Mouse (Mus musculus) lung, postnatal 36 days (tissue): ENCODE measurements at regions not wholly inside any gene's neighbourhood (a gene's known extent, or its start where the extent isn't known, plus 50 kb on each side); places are given as distances from the start of the nearest gene placed in this dataset.

ENCODE experiments used
- DNase-seq: peaks from one replicate; pipeline ENCODE4 v3.0.0; 2022; ENCODE audit warnings: mixed read lengths

DNA sequence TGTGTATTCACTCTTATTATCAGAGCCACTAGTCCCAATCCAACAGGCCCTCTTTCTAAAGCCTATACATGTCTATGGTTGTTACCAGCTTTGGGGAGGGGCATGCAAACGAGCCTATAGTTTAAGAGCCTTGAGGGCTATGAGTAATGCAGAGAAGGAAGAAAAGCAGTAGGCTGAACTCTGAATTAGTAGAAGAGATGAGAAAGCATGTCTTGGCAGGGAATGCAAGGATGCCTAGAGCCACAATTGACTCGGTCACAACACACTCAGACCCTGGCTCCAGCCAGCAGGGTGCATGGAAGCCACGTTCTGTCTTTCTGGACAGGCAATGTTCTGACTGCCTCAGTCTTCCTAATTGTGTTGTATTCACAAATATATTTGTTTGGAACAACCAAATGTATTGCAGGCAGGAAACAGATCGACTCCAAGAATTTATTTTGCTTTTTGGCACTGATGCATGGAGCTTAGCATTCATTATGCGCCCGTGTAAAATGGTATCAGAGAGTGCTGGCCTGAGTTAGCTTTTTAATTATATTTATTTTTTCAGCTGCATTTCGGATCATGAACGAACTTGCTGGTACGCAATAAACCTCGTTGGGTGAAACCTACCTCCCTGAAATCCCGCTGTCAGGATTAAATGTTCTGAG is 110.2 kb downstream of the Rybp start:
- DNase-seq = no peak

DNA sequence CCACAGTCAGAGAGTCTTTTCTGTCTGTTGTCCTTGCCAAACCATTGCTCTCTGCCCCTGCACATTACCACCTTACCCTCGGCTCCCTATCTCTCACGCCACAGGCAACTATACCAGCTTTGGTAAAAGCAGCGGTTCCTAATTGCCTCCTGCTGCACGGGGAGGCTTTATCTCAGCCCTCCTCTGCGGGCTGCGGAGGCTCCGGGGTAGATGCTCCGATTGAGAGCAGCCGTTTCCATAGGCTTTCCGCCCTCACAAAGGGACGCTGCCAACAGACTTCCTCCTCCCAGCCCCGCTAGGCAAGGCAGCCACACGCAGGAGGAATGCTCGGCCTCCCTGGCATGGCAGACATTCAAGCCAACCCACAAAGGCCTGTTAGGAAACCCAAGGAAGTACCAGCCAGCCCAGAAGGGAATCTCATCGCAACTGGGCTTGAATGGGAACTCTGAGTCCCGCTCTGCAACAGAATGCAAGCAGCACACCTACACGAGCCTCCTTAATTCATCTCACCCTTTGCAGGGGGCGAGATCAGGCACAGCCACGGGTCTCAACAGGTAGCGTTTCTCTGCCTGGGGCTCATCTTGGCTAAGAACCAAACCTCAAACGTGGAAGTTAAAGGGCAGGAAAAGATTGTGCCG is 116.5 kb downstream of the Rybp start:
- DNase-seq = peak; percentile 74

GRCm38 (mm10) chr6:100167321-100167720 is 120.0 kb downstream of the Rybp start:
- DNase-seq = no peak

DNA sequence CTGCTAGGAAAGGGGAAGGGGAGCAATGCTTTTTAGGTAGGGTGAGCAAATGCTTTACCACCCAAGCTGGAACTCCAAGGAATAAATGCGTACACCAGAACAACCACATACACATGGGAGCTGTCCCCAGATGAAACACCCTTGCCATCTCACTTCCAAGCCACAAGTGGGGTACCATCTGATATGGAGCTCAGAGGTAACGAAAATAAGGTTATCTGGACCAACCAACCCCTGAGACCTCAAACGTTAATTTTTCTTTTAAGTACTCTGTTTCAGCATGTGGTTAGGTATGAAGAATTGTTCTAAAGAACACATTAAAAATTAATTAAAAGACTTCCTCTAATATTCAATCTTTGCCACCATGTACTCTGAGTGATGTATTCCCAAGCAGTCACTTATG is 121.5 kb downstream of the Rybp start:
- DNase-seq = no peak

DNA sequence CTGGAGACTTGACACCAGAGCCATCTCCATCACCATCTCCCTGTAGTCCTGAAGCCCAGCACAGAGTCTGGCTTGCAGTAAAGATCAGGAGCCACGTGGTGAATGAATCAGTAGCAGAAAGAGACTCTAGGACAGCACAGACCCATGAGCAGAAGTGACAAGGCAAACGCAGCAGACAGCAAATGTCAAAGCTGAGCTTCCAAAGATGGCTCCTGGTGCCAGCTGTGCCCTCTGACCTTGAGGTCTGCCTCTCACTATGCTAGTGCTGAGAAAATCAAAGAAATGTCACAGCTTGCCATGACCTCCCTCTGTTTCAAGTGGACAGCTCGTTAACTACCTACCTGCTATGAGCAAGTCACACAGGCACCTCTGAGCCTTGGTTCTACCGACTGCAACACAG is 123.1 kb downstream of the Rybp start:
- no peak for DNase-seq

DNA sequence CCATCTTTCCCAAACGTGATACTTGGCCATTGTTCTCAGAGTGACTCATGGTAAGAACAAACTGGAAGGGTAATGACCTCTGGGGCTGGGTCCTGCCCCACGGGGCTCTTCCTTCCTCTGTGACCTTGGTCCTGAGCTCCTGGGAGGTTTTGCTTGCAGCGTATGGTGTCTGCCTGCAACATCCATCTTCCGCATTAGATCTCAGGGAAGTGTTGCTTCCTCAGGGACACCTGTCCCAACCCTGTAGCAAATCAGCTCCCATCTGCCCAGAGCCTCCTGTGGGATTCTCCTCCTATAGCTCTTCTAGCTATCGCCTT is 123.5 kb downstream of the Rybp start:
- no peak for DNase-seq

DNA sequence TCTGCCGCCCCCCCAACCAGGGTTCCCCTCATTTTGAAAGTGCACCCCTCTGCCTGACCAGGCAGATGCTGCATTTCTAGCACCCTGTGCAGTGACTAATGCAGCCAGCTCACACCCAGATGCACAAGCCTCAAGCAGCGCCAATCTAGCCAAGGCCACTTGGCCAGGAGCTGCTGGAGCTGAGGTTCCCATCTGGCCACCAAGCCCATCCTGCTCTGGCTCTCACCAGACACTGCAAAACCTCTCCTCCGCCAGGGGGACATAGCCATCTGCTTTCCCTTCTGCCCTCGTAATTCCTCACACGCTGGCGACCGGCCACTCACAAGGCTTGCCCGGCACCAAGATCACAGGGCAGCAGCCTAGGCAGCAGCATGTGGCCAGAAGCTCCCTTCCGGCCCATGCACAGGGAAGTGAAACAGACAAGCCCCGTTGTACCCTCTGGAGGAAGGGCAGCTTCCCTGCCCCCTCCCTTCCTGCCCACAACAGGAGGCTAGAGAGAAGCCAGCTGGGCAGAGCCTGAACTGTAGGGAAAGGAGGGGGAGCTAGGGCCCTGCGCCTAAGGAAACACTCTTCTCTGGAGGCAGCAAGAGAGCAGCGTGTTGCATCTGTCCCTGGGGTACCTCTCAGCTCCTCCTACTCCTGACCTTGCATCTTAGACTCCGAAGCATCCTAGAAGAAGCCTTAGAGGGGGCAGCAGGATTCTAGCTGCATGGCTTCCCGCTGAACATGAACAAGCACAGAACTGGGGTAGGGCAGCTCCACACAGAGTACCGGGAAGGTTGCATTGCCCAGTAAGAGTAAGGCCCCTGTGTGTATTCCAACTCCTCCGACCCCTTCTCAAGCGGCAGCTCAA is 124.1 kb downstream of the Rybp start:
- peak; percentile 91 for DNase-seq

DNA sequence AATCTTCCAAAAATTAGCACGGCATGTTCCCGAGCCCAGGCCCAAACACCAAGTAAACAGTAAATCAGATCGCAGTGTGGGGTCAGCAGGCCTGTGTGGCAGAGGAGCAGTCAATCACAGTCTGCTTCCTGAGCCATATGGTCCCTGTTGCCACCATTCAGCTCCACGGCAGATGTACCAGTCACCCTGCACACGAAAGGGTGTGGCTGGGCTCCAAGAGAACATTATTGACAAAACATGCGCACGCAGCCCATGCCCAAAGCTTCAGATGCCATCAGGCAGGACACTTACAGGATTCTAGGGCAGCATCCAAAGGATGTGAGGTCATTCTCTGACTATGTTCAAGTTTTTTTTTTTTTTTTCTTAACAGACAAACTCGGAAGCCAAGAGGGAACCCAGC is 126.6 kb downstream of the Rybp start:
- peak; percentile 28 for DNase-seq

DNA sequence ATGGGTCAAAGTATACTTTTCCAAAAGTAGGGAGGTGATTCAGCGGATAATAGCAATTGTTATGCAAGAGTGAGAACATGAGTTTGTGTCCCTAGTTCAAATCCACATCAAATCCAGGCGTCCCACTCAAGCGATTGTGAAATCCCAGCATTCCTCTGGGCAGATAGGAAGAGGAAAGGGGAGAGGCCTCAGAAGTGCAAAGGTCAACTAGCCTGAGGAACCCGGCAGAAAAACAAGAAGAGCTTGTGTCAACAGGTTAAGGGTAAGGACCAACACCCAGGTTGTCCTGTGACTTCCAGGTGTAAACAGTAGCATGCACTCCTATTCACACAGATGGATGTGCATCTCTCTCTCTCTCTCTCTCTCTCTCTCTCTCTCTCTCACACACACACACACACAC is 127.5 kb downstream of the Rybp start:
- no peak for DNase-seq

- no peak for DNase-seq
Measured at GRCm38 (mm10) chr6:100159246-100159645, 128.0 kb downstream of the Rybp start.

DNA sequence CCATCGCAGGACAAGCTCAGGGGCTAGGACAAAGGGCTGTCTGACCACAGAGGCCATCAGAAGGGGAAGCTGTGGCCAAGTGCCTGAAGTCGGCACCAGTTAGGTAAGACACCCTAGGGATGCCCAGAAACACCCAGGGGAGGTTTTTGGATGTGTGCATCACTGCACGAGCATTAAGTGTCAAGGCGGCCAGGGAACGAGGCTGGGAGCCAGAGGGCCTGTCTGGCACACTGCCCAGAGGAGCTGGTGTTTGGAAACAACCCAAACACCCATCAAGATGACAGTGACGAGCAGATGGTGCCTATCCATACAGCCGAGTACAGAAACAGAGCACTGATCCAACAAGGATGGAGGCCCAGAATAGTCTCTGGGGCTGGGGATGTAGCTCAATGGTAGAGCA is 130.0 kb downstream of the Rybp start:
- DNase-seq = peak; percentile 56

DNA sequence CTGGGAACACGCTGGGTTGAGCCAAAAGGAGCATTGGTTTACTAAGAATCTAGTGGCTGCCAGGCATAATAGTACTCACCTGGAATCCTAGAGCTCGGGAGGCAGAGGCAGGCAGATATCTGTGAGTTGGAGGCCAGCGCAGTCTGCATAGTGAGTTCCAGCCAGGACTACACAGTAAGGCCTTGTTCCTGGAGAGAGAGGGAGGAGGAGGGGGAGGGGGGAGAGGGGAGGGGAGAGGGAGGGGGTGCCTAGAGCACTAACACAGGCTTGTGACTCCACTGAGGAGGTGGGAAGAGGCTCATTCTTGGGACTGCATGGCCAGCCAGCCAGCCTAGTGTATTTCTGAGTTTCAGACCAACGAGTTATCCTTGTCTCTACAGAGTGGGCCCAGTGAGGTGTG is 131.1 kb downstream of the Rybp start:
- DNase-seq = no peak

DNA sequence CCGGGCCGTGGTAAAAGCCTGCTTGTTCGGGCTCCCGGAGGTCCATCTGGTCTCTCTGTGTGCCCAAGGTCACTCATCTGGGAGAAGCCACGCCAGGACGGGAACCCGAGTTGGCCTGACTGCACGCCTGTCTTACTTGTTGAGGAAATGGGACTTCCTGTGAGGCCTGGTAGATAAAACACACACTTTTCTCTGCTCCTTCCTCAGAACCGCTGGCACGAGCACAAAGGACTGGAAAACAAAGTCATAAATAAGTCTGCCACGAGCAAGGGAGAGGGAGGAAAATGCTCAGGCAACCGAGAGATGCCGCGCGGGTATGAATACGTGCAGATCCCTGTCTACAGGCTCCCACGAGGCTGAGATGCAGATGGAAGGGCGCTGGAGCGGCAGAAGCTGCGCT is 131.6 kb downstream of the Rybp start:
- DNase-seq = peak; percentile 84

GRCm38 (mm10) chr6:100151447-100151846 is 135.8 kb downstream of the Rybp start:
- no peak for DNase-seq

DNA sequence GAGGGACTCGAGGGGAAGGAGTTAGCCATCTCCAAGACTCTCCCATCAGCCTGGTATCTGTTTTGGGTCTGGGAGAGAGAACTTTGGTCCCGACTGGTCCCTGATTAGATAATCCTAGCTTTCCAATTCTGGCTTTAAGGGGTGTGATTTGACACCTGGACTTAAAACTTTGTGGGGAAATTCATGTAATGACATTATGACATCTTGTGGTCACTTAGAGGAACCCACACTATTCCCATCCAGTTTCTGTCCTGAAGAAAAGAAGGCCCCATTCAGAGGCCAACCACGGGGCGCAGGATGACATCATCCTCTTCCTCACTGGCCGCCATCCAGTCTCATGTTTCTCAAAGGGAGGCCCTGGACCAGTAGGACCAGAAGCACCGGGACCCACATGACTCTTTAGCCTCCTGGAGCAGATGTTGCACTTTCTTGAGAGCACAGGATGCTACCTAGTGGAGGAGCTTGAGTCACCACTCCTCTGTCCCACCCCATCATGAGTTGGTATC is 136.5 kb downstream of the Rybp start:
- no peak for DNase-seq

GRCm38 (mm10) chr6:100149458-100149852 is 137.8 kb downstream of the Rybp start:
- no peak for DNase-seq

GRCm38 (mm10) chr6:100148751-100149457 is 138.4 kb downstream of the Rybp start:
- no peak for DNase-seq

DNA sequence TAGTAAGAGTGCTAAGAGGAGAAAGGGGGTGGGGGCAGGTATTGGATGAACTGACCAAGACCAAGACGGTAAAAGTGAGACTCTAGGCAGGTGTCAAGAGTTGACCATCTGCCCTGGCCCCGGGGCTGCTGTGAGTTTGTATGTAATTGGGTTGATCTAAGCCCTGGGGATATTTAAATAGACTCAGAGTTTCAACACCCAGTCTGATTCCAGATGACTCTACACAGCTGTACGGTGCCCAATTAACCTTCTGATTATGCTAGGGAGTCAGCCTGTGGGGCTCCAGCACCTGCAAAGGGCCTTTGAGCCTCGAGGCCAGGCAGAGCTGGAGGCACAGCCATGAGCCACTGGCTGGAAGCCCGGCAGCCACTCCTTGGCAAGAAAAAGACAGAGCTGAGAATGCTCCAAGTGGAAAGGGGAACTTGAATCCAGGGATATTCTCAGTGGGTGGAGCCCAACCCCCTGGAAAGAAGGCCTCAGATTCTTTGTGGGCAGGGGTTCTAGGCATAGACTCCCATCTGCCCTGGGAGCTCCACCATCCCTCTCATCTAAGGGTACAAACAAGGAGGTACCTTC is 140.8 kb downstream of the Rybp start:
- no peak for DNase-seq

DNA sequence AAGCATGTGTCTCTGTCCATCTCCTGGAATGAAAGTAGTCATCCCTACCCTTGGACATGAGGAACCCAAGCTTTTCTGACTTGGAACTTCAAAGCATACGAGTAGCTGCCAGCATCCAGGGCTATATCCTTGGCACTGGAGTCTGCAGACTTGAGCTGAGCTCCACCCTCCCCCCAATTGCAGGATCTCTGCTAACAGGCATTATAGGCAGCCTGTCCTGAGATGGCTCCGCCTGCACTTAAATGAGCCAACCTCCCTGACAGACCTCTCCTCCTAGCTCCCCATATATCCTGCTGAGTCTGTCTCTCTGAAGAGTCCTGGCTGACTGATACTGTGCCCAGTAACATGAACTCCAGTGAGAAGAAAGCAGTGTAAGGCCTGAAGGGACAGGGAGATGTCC is 141.4 kb downstream of the Rybp start:
- no peak for DNase-seq

- DNase-seq = no peak
Measured at GRCm38 (mm10) chr6:100144544-100145287, 142.6 kb downstream of the Rybp start.

DNA sequence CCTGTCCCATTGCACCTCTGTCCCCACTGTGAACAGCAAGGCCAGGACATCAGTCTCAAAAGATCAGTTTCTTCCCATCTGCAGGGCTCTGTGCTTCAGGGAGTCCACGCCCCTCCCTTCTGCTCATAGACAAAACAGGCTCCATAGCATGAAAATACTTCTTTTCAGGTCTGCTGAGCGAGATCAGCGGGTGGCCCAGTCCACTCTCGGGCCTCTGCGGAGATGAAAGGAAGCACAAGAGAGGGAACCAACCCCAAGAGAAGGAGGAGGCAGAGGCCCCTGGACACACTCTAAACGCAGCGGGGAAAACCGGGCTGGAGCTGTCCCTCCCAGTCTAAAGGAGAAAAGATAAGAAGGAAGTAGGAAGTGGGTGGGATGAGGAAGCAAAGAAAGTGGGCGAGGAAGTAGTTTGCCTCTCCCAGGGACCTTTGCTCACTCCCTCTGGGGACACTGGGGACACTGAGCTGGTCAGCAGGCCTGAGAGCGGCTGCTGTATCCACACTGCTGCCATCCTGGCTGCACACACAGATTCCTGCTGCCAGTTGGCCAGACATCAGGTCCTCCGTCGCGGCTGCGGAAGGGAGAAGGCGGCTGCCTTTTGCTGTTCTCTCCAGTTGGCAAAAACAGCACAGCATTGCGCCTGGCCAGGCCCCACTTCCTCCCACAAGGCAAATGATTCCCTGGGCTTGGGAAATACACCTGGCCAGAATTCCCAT is 143.5 kb downstream of the Rybp start:
- DNase-seq = peak; percentile 84

DNA sequence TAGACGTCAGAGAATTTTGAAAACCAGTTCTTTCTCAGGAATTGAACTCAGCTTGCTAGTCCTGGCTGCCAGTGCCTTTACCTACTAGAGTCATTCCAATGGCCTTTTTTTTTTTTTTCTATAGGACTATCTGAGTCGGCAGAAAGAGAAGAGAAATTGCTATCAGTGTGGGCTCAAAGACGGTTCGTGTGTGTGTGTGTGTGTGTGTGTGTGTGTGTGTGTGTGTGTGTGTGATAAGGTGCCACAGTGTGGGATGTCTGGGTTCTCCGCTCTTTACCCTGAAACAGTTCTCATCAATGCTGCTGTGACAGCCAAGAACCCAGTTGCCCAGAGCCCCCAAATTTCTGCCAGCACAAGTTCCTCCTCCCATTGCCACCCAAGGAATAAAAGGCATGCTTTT is 146.1 kb downstream of the Rybp start:
- no peak for DNase-seq
